Mouse (Mus musculus): ENCODE measurements at regions not wholly inside any gene's neighbourhood (a gene's known extent, or its start where the extent isn't known, plus 50 kb on each side); places are given as distances from the start of the nearest gene placed in this dataset.

GRCm38 (mm10) chr5:133310979-133311890 is 768.1 kb upstream of the Auts2 start:
- DNase-seq (ENCODE audit: low spot score in 2 of 2): no peak

GRCm38 (mm10) chr5:133267887-133268286 is 724.7 kb upstream of the Auts2 start:
- no peak for DNase-seq (ENCODE audit: low spot score in 2 of 2)

GRCm38 (mm10) chr5:133267356-133267755 is 724.2 kb upstream of the Auts2 start:
- DNase-seq (ENCODE audit: low spot score in 2 of 2): no peak

GRCm38 (mm10) chr5:133264976-133265375 is 721.8 kb upstream of the Auts2 start:
- no peak for DNase-seq (ENCODE audit: low spot score in 2 of 2)

- DNase-seq (ENCODE audit: low spot score in 2 of 2): no peak
These were observed 675.7 kb upstream of the Auts2 start for GRCm38 (mm10) chr5:133218801-133219200.

- DNase-seq (ENCODE audit: low spot score in 2 of 2): no peak
These were observed 655.4 kb upstream of the Auts2 start for GRCm38 (mm10) chr5:133198546-133198945.

- no peak for DNase-seq (ENCODE audit: low spot score in 2 of 2)
These were observed 646.8 kb upstream of the Auts2 start for GRCm38 (mm10) chr5:133189798-133190571.

GRCm38 (mm10) chr5:133175636-133176035 is 632.5 kb upstream of the Auts2 start:
- DNase-seq (ENCODE audit: low spot score in 2 of 2): no peak

GRCm38 (mm10) chr5:133173155-133173723 is 630.1 kb upstream of the Auts2 start:
- no peak for DNase-seq (ENCODE audit: low spot score in 2 of 2)

- DNase-seq (ENCODE audit: low spot score in 2 of 2): no peak
These were observed 629.5 kb upstream of the Auts2 start for GRCm38 (mm10) chr5:133172686-133173085.

- DNase-seq (ENCODE audit: low spot score in 2 of 2): no peak
These were observed 628.1 kb upstream of the Auts2 start for GRCm38 (mm10) chr5:133171266-133171665.

GRCm38 (mm10) chr5:133167576-133167975 is 624.4 kb upstream of the Auts2 start:
- no peak for DNase-seq (ENCODE audit: low spot score in 2 of 2)

GRCm38 (mm10) chr5:133167001-133167461 is 623.9 kb upstream of the Auts2 start:
- no peak for DNase-seq (ENCODE audit: low spot score in 2 of 2)

- DNase-seq (ENCODE audit: low spot score in 2 of 2): no peak
These were observed 613.1 kb upstream of the Auts2 start for GRCm38 (mm10) chr5:133156115-133156857.

GRCm38 (mm10) chr5:133145996-133146395 is 602.9 kb upstream of the Auts2 start:
- no peak for DNase-seq (ENCODE audit: low spot score in 2 of 2)

GRCm38 (mm10) chr5:133143679-133144078 is 600.5 kb upstream of the Auts2 start:
- no peak for DNase-seq (ENCODE audit: low spot score in 2 of 2)

GRCm38 (mm10) chr5:133142401-133143115 is 599.4 kb upstream of the Auts2 start:
- DNase-seq (ENCODE audit: low spot score in 2 of 2): no peak

GRCm38 (mm10) chr5:133131042-133131441 is 587.9 kb upstream of the Auts2 start:
- DNase-seq (ENCODE audit: low spot score in 2 of 2): no peak

- DNase-seq (ENCODE audit: low spot score in 2 of 2): no peak
These were observed 587.2 kb upstream of the Auts2 start for GRCm38 (mm10) chr5:133130316-133130715.

GRCm38 (mm10) chr5:133124223-133124622 is 581.1 kb upstream of the Auts2 start:
- DNase-seq (ENCODE audit: low spot score in 2 of 2): no peak

GRCm38 (mm10) chr5:133113946-133114345 is 570.8 kb upstream of the Auts2 start:
- no peak for DNase-seq (ENCODE audit: low spot score in 2 of 2)

All from thymus, postnatal 10 days (tissue).